Mouse (Mus musculus) Patski (cell line): Measurements from ENCODE around the gene Nrip1. TPM values are rescaled to one million over a fixed set of nuclear protein-coding genes. Genes with fewer than 3 reads are reported as not detected.
"Not testable (repeated sequence)": the region's sequence is repeated elsewhere in the genome, so short reads cannot be mapped to it uniquely, and the experiment has no call there.

ENCODE experiments used
- ATAC-seq: fragments of 100-300 bp; one replicate; pipeline ENCODE4 v1.8.0; 2021
- CTCF ChIA-PET: fragments of 350-600 bp; sonication (Branson Sonifier 250); formaldehyde crosslinking; loops from one replicate; lab custom pipeline; 2022; ENCODE audit warnings: inconsistent platforms; lab: Charles Lee
- POLR2A ChIA-PET: fragments of 350-600 bp; sonication (Branson Sonifier 250); formaldehyde crosslinking; loops from one replicate; lab custom pipeline; 2022; ENCODE audit warnings: antibody characterized with exemption, inconsistent platforms; lab: Charles Lee
- DNase-seq: peaks from one replicate; pipeline ENCODE4 v3.0.0-alpha.2; 2011; ENCODE audit warnings: low read depth, low spot score
- H3K27me3 ChIP-seq: fragments of 371-371 bp; one replicate; pipeline ENCODE4 v1.5.1; 2021
- CTCF ChIP-seq: fragments of 100-300 bp; IDR thresholded peaks from one replicate; pipeline ENCODE4 v1.5.1; 2021
- in situ Hi-C: fragments of 300-500 bp; cut with MboI; formaldehyde crosslinking; loops from 3 replicates; pipeline ENCODE4 v1.11.1; 2018; ENCODE audit warnings: low pct_unique_long_range_greater_than_20kb, mixed read lengths
- polyA plus RNA-seq: library from polyadenylated mRNA; unstranded; gene quantifications from one replicate; pipeline ENCODE4 v1.2.3, GENCODE M21; 2021

Nrip1 gene
- polyA plus RNA-seq, 1 experiment from 2014 or later: 9.5 TPM

DNA sequence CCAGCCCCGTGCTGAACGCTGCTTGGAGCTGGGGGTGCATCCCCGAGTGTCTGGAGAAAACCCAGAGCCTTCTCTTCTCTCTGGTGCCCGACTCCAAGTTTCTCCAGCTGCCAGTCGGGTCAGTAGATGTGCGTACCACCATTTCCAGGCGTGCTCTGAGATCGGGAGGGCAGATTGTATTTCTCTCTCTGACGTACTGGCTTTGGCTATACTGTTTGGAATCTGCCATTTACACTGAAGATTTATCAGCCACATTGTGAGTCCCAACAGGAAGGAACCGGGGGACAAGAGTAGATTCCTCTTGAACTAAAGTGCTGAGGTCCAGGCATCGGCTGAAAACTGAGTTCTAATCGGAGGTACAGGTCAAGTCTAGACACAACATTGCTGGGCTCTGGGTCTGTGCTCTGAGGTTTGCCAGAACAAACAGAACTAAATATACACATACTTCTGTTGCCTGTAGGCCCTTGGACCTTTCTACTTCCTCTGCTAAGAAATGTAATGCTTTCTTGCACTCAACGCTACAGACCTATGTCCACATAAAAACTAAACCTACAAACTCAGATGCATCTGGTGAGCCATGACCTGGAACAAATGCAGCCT is 33.8 kb upstream of the Nrip1 start:
- POLR2A ChIA-PET: no interaction called here

DNA sequence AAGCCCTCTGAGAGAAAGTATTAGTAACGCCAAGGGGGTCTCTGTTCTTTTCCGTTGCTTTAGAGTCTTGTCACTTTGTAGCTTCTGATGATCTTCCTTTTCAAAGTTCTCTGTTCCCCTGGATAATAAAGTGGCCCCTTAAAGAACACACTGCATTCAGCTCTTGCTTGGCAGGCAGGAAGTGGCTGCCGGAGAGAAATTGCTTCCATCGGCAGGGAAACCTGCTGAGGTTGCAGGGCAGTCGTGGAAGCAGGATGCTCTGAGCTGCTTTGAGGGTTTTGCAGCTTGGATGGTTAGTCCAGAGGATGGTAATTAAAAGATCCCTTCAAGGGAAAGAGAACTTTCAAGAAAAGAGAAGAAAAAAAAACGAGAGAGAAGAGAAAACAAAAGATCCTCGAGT is 33.3 kb upstream of the Nrip1 start:
- DNase-seq: no peak
- ChIA-PET CTCF (no interaction called here), POLR2A (interaction anchor here (0.7 kb wide), 1 partner anchor 92 kb away, joined by 3 read pairs; no protein-coding TSS in a partner anchor)
- no peak for ATAC-seq
- in situ Hi-C loops: no loop called here
- no peaks in the 10 kb centered on the region for H3K27me3 ChIP-seq
- TF ChIP-seq CTCF: no peak

More for the DNA sequence above, 33.8 kb upstream of the Nrip1 start:
- DNase-seq (no peak), ATAC-seq (no peak)
- no peaks in the 10 kb centered on the region for H3K27me3 ChIP-seq
- no peak for TF ChIP-seq CTCF
- in situ Hi-C loops: no loop called here
- CTCF ChIA-PET: no interaction called here

DNA sequence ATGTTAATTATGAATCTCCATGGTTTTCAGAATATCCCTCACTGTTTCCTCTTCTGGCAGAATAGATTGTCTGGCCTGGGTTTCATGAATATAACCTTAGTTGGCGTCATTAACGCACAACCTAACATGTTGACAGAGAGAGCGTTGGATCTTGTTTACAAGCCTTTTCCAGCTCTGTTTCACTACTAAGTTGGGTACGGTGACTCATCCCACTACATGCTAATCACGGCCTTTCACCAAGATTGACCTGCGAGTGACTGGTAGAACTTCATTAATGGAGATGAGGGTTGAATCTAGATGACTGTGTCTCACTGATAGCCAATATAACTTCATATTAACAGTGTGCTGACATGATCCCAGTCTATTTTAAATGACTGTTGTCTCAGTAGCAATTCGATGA is 32.7 kb upstream of the Nrip1 start:
- no peak for DNase-seq
- ChIA-PET POLR2A (interaction anchor here (0.5 to 0.7 kb wide), 2 partner anchors 92 to 397 kb away, joined by 3 read pairs; no protein-coding TSS in a partner anchor), CTCF (no interaction called here)
- in situ Hi-C loops: no loop called here
- no peak for ATAC-seq
- H3K27me3 ChIP-seq: no peaks in the 10 kb centered on the region
- TF ChIP-seq CTCF: no peak

DNA sequence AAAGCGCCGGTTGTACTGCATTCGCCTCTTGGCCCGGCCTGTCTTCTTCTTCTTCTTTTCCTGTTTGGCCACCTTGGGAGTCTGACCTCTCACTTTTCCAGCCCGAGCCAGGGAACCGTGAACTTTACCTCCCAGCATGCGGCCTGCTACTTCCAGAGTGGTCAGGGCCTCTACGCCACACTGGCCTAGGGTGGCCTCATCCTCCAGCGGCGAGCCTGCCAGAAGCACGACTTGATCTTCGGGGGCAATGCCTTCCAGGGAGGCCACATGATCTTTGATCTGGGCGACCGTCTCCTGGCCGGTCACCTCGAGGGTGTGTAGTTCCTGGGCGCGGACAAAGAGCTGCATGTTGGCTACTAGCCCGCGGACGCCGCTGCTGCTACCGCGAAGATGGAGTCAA is 29.7 kb upstream of the Nrip1 start:
- CTCF ChIA-PET: interaction anchor here (1.1 kb wide), 1 partner anchor 39 kb away, joined by 3 read pairs; no protein-coding TSS in a partner anchor
- H3K27me3 ChIP-seq, in situ Hi-C loops, POLR2A ChIA-PET, ATAC-seq, DNase-seq: not testable (repeated sequence)

DNA sequence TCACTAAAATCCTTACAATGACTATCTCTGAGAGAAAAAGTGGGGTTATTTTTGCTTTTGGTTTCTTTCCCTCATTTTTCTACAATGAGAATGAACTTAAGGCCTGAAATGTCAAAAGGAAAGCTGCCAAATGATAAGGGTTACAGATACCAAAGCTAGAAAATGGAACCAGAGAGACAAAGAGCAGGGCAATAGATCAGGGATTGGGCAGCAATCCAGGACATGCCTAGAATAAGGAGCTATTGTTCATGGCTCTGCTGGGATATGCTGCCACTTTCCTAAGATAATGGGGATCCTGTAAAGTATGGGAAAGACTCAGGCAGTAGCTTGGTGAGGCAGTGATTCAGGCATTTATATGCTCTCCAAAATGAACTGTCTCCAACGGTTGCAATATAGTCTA is 22.9 kb upstream of the Nrip1 start:
- DNase-seq: no peak
- POLR2A ChIA-PET: no interaction called here
- in situ Hi-C loops: no loop called here
- H3K27me3 ChIP-seq: no peaks in the 10 kb centered on the region
- CTCF ChIA-PET: interaction anchor here (1.0 to 2.0 kb wide), 2 partner anchors 8 to 13 kb away, joined by 4 read pairs; no protein-coding TSS in a partner anchor
- no peak for TF ChIP-seq CTCF
- ATAC-seq: no peak

DNA sequence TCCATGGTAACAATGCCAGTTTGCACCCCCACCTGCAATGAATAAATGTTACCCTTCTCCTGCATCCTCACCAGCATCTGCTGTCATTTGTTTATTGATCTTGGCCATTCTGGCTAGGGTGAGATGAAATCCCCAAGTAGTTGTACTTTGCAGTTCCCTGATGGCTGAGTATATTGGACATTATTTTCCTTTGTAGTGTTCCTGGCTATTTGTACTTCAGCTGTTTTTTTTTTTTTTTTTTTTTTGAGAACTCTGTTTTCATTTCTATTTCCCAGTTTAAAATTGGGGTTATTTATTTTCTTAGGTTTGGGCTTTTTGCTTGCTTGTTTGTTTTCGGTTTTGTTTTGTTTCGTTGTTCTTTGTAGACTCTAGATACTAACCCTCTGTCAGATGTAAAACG is 19.6 kb upstream of the Nrip1 start:
- ATAC-seq: no peak
- CTCF ChIA-PET: interaction anchor here (1.1 kb wide), 1 partner anchor 8 kb away, joined by 4 read pairs; no protein-coding TSS in a partner anchor

DNA sequence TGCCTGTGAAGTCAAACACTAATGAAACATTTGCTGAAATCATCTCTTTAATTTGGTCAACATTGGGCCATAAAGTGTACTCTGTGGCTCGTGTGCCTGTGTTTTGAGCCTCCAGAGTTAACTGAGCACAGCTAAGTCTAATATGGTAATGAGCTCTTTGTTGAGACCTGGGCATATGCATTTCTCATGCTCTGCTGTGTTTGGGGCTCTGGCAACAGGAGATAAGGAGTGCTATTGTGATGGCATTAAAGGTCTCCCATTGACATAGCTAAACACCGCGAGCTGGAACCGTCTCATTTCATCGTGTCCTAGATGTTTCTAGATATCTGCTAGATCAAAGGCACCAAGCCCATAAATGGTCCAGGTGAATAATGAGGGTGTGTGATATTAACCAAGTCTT is 12.9 kb upstream of the Nrip1 start:
- POLR2A ChIA-PET: no interaction called here
- no peak for TF ChIP-seq CTCF
- in situ Hi-C loops: no loop called here

More for the DNA sequence above, 19.6 kb upstream of the Nrip1 start:
- POLR2A ChIA-PET: no interaction called here
- no peak for DNase-seq
- in situ Hi-C loops: no loop called here
- H3K27me3 ChIP-seq: no peaks in the 10 kb centered on the region
- no peak for TF ChIP-seq CTCF

DNA sequence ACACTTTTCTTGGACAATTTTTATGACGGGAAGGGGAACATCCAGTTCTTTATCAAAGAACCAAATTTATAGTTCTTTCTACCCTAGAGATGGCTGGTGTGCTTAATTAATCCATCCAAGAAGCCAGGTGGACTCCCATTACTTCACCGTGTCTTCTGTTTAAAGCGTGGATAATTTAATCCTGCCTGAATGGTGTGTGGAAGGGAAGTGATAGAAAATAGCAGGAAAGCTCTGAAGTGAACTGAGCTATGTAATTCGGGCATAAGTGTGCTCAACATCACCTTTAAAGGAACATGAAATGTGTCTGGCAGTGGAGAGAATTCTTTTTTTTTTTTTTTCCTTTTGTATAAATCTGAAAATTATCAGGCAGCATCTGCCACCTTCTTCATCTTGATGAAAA is 12.4 kb upstream of the Nrip1 start:
- CTCF ChIA-PET: interaction anchor here (1.2 to 1.6 kb wide), 2 partner anchors 8 to 12 kb away, joined by 4 read pairs; partner anchors contain the start of gene Nrip1

More for the DNA sequence above, 12.9 kb upstream of the Nrip1 start:
- no peaks in the 10 kb centered on the region for H3K27me3 ChIP-seq
- DNase-seq: no peak
- CTCF ChIA-PET: interaction anchor here (1.2 kb wide), 1 partner anchor 13 kb away, joined by 4 read pairs; the partner anchor contains the start of gene Nrip1
- no peak for ATAC-seq

DNA sequence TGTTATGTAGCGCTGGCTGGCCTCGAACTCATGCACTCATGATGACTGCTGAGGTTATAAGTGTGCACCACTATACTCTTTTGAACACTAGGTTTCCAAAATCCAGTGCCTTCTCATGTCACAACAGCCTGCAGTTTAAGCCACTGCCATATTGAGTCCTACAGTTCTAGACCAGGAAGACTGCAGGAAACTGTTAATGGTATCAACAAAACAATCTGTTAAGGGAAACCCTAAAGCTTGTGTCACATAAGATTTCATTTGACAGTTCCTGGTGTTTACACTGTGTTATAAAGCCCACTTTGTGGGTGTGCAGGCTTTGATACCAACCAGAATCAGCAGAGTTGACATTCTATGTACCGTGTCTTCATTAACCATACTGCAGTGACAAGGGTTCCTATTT is 3.6 kb upstream of the Nrip1 start:
- ATAC-seq (no peak), DNase-seq (no peak)
- no peak for TF ChIP-seq CTCF
- H3K27me3 ChIP-seq: no peaks in the 10 kb centered on the region
- CTCF ChIA-PET: no interaction called here
- in situ Hi-C loops: loop anchor here (5.0 to 10.0 kb wide), 3 partner anchors 85 to 488 kb away; no protein-coding TSS in a partner anchor
- POLR2A ChIA-PET: no interaction called here

More for the DNA sequence above, 12.4 kb upstream of the Nrip1 start:
- H3K27me3 ChIP-seq: no peaks in the 10 kb centered on the region
- ATAC-seq (no peak), DNase-seq (no peak)
- TF ChIP-seq CTCF: no peak
- in situ Hi-C loops: no loop called here
- POLR2A ChIA-PET: no interaction called here

DNA sequence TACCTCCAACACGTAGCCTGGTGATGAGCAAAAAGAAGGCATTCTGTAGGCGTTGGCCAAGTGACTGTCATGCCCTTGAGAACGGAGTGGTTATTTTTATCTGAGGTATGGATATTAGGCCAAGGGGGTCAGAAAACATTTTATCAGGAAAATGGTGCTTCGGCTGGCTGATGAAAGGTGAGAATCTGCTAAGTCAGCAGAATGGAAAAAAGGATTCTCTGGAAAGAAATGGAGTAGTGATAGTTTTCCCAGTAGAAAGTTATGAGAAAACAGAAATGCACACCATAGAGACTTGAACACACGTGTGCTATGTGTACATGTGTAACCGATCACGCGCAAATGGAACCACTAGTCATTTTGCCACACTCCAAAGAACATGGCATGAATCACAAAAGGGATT is 3.0 kb upstream of the Nrip1 start:
- in situ Hi-C loops: loop anchor here (5.0 to 10.0 kb wide), 3 partner anchors 86 to 488 kb away; no protein-coding TSS in a partner anchor
- ChIA-PET CTCF (no interaction called here), POLR2A (no interaction called here)
- no peak for TF ChIP-seq CTCF
- DNase-seq (no peak), ATAC-seq (no peak)
- no peaks in the 10 kb centered on the region for H3K27me3 ChIP-seq

DNA sequence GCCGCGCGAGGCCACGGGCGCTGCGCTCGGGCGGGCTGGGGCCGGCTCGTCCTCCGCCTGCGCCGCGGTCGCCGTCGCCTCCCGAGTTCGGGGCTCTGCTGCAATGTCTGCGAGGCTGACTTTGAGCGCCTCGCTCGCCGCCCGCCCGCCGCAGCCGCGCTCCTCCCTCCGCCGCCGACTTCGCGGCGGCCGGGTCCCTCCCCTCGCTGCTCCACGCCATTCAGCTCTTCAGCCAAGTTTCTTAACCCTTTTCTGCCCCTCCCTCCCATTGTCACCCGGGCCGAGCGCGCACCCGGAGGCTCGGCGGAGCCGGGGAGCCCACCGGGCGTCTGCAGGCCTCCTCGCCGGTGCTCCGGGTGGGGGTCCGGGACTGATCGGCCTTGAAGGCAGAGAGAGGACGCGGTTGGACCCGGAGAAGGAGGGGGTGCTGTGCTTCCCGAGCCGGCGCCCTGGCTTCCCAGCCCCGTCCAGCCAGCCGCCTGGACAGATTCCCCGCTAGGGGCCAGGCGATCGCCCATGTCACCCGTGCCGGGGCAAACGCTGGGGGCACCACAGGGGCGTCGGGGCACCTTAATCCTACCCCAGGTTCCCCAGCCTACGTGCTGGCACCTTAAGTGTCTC is 576 bp downstream of the Nrip1 start:
- DNase-seq: no peak
- in situ Hi-C loops: loop anchor here (10.0 to 25.0 kb wide), 3 partner anchors 172 to 611 kb away; partner anchors contain the start of gene Hspa13
- peak; percentile 89 for ATAC-seq
- TF ChIP-seq CTCF: peak; percentile 95
- POLR2A ChIA-PET: interaction anchor here (0.6 kb wide), 1 partner anchor 26 kb away, joined by 7 read pairs; no protein-coding TSS in a partner anchor
- CTCF ChIA-PET: interaction anchor here (1.6 to 2.6 kb wide), 4 partner anchors 9 to 30 kb away, joined by 3 to 5 read pairs (median 4); no protein-coding TSS in a partner anchor
- H3K27me3 ChIP-seq: no peaks in the 10 kb centered on the region
